Mouse (Mus musculus) hindbrain, embryonic 10.5 days (tissue): ENCODE results near the gene Nxph3. TPM values are rescaled to one million over a fixed set of nuclear protein-coding genes. Genes with fewer than 3 reads are reported as not detected.

Source experiments
- DNase-seq: peaks from one replicate; pipeline ENCODE4 v3.0.0-alpha.2; 2017; ENCODE audit warnings: low spot score
- H3K27ac ChIP-seq: fragments of 300-500 bp; sonication (generic); 2 replicates; pipeline ENCODE4 v1.5.1; 2016; ENCODE audit warnings: mild to moderate bottlenecking, moderate library complexity
- H3K27me3 ChIP-seq: fragments of 300-500 bp; sonication (generic); 2 replicates; pipeline ENCODE4 v1.6.1; 2016; ENCODE audit warnings: mild to moderate bottlenecking; ENCODE audit not compliant: poor library complexity, insufficient read depth, severe bottlenecking
- H3K36me3 ChIP-seq: fragments of 300-500 bp; sonication (generic); 2 replicates; pipeline ENCODE4 v1.6.1; 2016; ENCODE audit warnings: mild to moderate bottlenecking, moderate library complexity
- H3K4me1 ChIP-seq: fragments of 300-500 bp; sonication (generic); replicated peaks from 2 replicates; pipeline ENCODE4 v1.6.1; 2016; ENCODE audit warnings: mild to moderate bottlenecking
- H3K4me3 ChIP-seq: fragments of 300-500 bp; sonication (generic); 2 replicates; pipeline ENCODE4 v1.5.1; 2016; ENCODE audit warnings: mild to moderate bottlenecking, moderate library complexity
- H3K9me3 ChIP-seq: fragments of 300-500 bp; sonication (generic); 2 replicates; pipeline ENCODE4 v1.6.1; 2016; ENCODE audit warnings: mild to moderate bottlenecking, moderate library complexity
- WGBS: fragments of 180-500 bp; shearing (Covaris S2); methylation state at CpG from one replicate; pipeline ENCODE4 v1.1.7; 2016; 5-methylcytosine and 5-hydroxymethylcytosine counted together
- polyA plus RNA-seq: library from polyadenylated mRNA; unstranded; fragments of >200 nt; fragmentation: Nextera tagmentation; extraction: Ambion mirVana; gene quantifications from 2 replicates; pipeline ENCODE4 v1.2.1, GENCODE M21; 2016

Gene Nxph3
- polyA plus RNA-seq, 1 experiment from 2014 or later, result 0.75 TPM

DNA sequence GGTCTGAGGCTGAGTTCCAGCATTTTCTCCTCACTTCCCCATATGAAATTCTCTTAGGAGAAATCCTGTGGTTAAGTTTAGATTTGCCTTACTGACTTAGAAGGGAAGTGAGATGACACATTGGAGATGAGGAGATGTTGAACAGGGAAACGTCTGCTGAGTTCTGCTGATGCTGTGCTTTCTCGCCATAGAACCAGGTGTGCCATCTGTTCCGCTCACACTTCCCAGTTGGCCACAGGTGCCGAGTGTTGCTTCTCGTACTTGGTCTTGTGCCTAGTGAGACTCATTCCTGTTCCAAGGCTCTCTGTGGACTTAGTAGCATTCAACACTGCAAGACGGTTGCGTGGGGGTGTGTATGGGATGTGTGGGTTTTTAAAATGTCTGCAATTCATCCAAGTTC is 38.0 kb downstream of the Nxph3 start:
- Histone ChIP-seq H3K27me3 (no peaks in the 10 kb centered on the region), H3K4me3 (no peak overlapping the region), H3K9me3 (no peaks in the 10 kb centered on the region), H3K4me1 (no peaks in the 10 kb centered on the region), H3K36me3 (peaks cover 77% of the 10 kb centered on the region), H3K27ac (no peak overlapping the region)
- WGBS, result 92% methylated on average over 7 of the region's 7 CpGs
- no peak for DNase-seq

- Histone ChIP-seq H3K27me3 (no peaks in the 10 kb centered on the region), H3K4me3 (no peak overlapping the region), H3K27ac (no peak overlapping the region), H3K4me1 (no peaks in the 10 kb centered on the region), H3K9me3 (no peaks in the 10 kb centered on the region), H3K36me3 (peaks cover 69% of the 10 kb centered on the region)
- DNase-seq, result no peak
- 91% methylated on average over 1 of the region's 1 CpGs for WGBS
These were observed 40.9 kb downstream of the Nxph3 start for GRCm38 (mm10) chr11:95473456-95473855.

GRCm38 (mm10) chr11:95472942-95473341 is 41.4 kb downstream of the Nxph3 start:
- no peak for DNase-seq
- WGBS, result 97% methylated on average over 2 of the region's 2 CpGs
- Histone ChIP-seq H3K27ac (no peak overlapping the region), H3K36me3 (peaks cover 68% of the 10 kb centered on the region), H3K9me3 (no peaks in the 10 kb centered on the region), H3K4me3 (no peak overlapping the region), H3K4me1 (no peaks in the 10 kb centered on the region), H3K27me3 (no peaks in the 10 kb centered on the region)

DNA sequence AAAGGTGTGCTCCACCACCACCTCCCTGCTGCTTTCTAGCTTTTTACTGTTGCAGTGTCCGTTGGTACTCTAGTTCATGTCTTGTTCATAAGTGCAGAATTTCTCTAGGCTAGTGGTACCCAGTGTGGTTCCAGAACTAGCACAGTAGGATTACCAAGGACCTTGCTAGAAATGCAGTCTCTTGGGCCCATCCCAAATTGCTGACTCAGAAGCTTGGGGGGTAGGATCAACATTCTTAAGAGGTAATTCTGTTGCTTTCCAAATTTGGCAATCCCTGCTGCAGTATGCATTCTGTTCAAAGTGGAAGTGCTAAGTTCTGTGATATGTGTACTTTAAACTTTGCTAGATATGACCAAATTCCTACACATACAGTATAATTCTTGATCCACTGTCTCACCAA is 46.6 kb downstream of the Nxph3 start:
- peaks cover 24% of the 10 kb centered on the region for H3K36me3 ChIP-seq
- WGBS, result 90% methylated on average over 1 of the region's 1 CpGs
- DNase-seq, result no peak
- H3K27me3 ChIP-seq, result no peaks in the 10 kb centered on the region
- no peak overlapping the region for H3K4me3 ChIP-seq
- no peaks in the 10 kb centered on the region for H3K9me3 ChIP-seq
- no peak overlapping the region for H3K27ac ChIP-seq
- H3K4me1 ChIP-seq, result no peaks in the 10 kb centered on the region

- H3K4me1 ChIP-seq, result no peaks in the 10 kb centered on the region
- no peak for DNase-seq
- H3K27ac ChIP-seq, result no peak overlapping the region
- no peaks in the 10 kb centered on the region for H3K27me3 ChIP-seq
- no peaks in the 10 kb centered on the region for H3K9me3 ChIP-seq
- H3K36me3 ChIP-seq, result 0 out of 2 replicates have a peak, but pooled peaks cover 6% of the 10 kb centered on the region
- 93% methylated on average over 3 of the region's 3 CpGs for WGBS
- no peak overlapping the region for H3K4me3 ChIP-seq
These were observed 52.2 kb downstream of the Nxph3 start for GRCm38 (mm10) chr11:95462168-95462567.

- Histone ChIP-seq H3K4me3 (no peak overlapping the region), H3K9me3 (no peaks in the 10 kb centered on the region), H3K4me1 (no peaks in the 10 kb centered on the region), H3K27me3 (no peaks in the 10 kb centered on the region), H3K27ac (no peak overlapping the region), H3K36me3 (0 out of 2 replicates have a peak, but pooled peaks cover 6% of the 10 kb centered on the region)
- DNase-seq, result no peak
- 85% methylated on average over 2 of the region's 2 CpGs for WGBS
These were observed 53.5 kb downstream of the Nxph3 start for GRCm38 (mm10) chr11:95460872-95461271.

Other genes starting within 250 kb of the Nxph3 start
- gene Kat7, start 204.3 kb downstream of the Nxph3 start, polyA plus RNA-seq, result 79.0 and 84.9 TPM in 2 replicates
- gene Fam117a, start 177.6 kb downstream of the Nxph3 start, polyA plus RNA-seq, result 10.8 and 11.0 TPM in 2 replicates
- gene Slc35b1, start 129.9 kb downstream of the Nxph3 start, polyA plus RNA-seq, result 119 TPM in 2 replicates
- gene Spop, start 100.5 kb downstream of the Nxph3 start, polyA plus RNA-seq, result 143 and 167 TPM in 2 replicates
- gene Ngfr, start 73.2 kb upstream of the Nxph3 start, polyA plus RNA-seq, result 28.7 and 51.6 TPM in 2 replicates
- gene Phb, start 152.4 kb upstream of the Nxph3 start, polyA plus RNA-seq, result 222 and 248 TPM in 2 replicates
- gene Zfp652, start 198.1 kb upstream of the Nxph3 start, polyA plus RNA-seq, result 16.7 and 17.2 TPM in 2 replicates
- 1.1 and 1.4 TPM in 2 replicates for gene B130006D01Rik, start 209.0 kb upstream of the Nxph3 start, polyA plus RNA-seq